Mouse (Mus musculus) embryonic facial prominence, embryonic 10.5 days (tissue): ENCODE measurements around the gene Sbsn. TPM values are rescaled to one million over a fixed set of nuclear protein-coding genes. Genes with fewer than 3 reads are reported as not detected.

Source experiments
- DNase-seq: peaks from one replicate; pipeline ENCODE4 v3.0.0-alpha.2; 2017; ENCODE audit warnings: low spot score
- H3K27ac ChIP-seq: fragments of 300-500 bp; sonication (generic); replicated peaks from 2 replicates; pipeline ENCODE4 v1.5.1; 2016; ENCODE audit warnings: mild to moderate bottlenecking
- H3K27me3 ChIP-seq: fragments of 300-500 bp; sonication (generic); replicated peaks from 2 replicates; pipeline ENCODE4 v1.6.1; 2016; ENCODE audit warnings: low read depth, mild to moderate bottlenecking; ENCODE audit not compliant: poor library complexity, severe bottlenecking
- H3K36me3 ChIP-seq: fragments of 300-500 bp; sonication (generic); replicated peaks from 2 replicates; pipeline ENCODE4 v1.6.1; 2016; ENCODE audit warnings: mild to moderate bottlenecking, moderate library complexity
- H3K4me1 ChIP-seq: fragments of 300-500 bp; sonication (generic); 2 replicates; pipeline ENCODE4 v1.6.1; 2016
- H3K4me3 ChIP-seq: fragments of 300-500 bp; sonication (generic); 2 replicates; pipeline ENCODE4 v1.5.1; 2016; ENCODE audit warnings: mild to moderate bottlenecking, moderate library complexity
- H3K9me3 ChIP-seq: fragments of 300-500 bp; sonication (generic); 2 replicates; pipeline ENCODE4 v1.6.1; 2016; ENCODE audit warnings: mild to moderate bottlenecking
- WGBS: fragments of 180-500 bp; shearing (Covaris S2); methylation state at CpG from one replicate; pipeline ENCODE4 v1.1.7; 2016; 5-methylcytosine and 5-hydroxymethylcytosine counted together
- polyA plus RNA-seq: library from polyadenylated mRNA; unstranded; fragments of >200 nt; fragmentation: Nextera tagmentation; extraction: Ambion mirVana; gene quantifications from 2 replicates; pipeline ENCODE4 v1.2.1, GENCODE M21; 2016

Gene Sbsn
- polyA plus RNA-seq, 1 experiment from 2014 or later: 1.0 TPM

GRCm38 (mm10) chr7:30790141-30790540, 38.9 kb downstream of the Sbsn start:
- peaks cover 21% of the 10 kb centered on the region for H3K27me3 ChIP-seq
- peaks cover 6% of the 10 kb centered on the region; the same call in 1 of the 2 replicates for H3K4me1 ChIP-seq
- DNase-seq: no peak
- H3K36me3 ChIP-seq: no peaks in the 10 kb centered on the region
- no peak overlapping the region for H3K4me3 ChIP-seq
- H3K9me3 ChIP-seq: no peaks in the 10 kb centered on the region
- H3K27ac ChIP-seq: no peak overlapping the region
- WGBS: 80% methylated on average over 10 of the region's 10 CpGs

GRCm38 (mm10) chr7:30791921-30792320, 40.6 kb downstream of the Sbsn start:
- H3K4me3 ChIP-seq: no peak overlapping the region
- H3K4me1 ChIP-seq: no peaks in the 10 kb centered on the region
- no peak overlapping the region for H3K27ac ChIP-seq
- H3K36me3 ChIP-seq: no peaks in the 10 kb centered on the region
- 28% methylated on average over 9 of the region's 9 CpGs for WGBS
- peaks cover 17% of the 10 kb centered on the region for H3K27me3 ChIP-seq
- peak; percentile 15 for DNase-seq
- H3K9me3 ChIP-seq: no peaks in the 10 kb centered on the region

GRCm38 (mm10) chr7:30794921-30795320, 43.6 kb downstream of the Sbsn start:
- no peak for DNase-seq
- Histone ChIP-seq H3K9me3 (peaks cover 1% of the 10 kb centered on the region; the same call in 1 of the 2 replicates), H3K4me1 (no peaks in the 10 kb centered on the region), H3K4me3 (no peak overlapping the region), H3K36me3 (no peaks in the 10 kb centered on the region), H3K27me3 (no peaks in the 10 kb centered on the region), H3K27ac (no peak overlapping the region)

- H3K27me3 ChIP-seq: no peaks in the 10 kb centered on the region
- no peak overlapping the region for H3K27ac ChIP-seq
- no peak for DNase-seq
- WGBS: 78% methylated on average over 1 of the region's 1 CpGs
- H3K4me1 ChIP-seq: no peaks in the 10 kb centered on the region
- peaks cover 8% of the 10 kb centered on the region; the same call in 1 of the 2 replicates for H3K9me3 ChIP-seq
- H3K36me3 ChIP-seq: no peaks in the 10 kb centered on the region
- H3K4me3 ChIP-seq: no peak overlapping the region
Measured at GRCm38 (mm10) chr7:30796790-30797189, 45.5 kb downstream of the Sbsn start.

- H3K27me3 ChIP-seq: no peaks in the 10 kb centered on the region
- no peak for DNase-seq
- no peak overlapping the region for H3K4me3 ChIP-seq
Measured at GRCm38 (mm10) chr7:30800653-30801052, 49.4 kb downstream of the Sbsn start.

GRCm38 (mm10) chr7:30803256-30803655, 52.0 kb downstream of the Sbsn start:
- Histone ChIP-seq H3K9me3 (peaks cover 13% of the 10 kb centered on the region; the same call in 1 of the 2 replicates), H3K36me3 (no peaks in the 10 kb centered on the region), H3K4me1 (no peaks in the 10 kb centered on the region), H3K27ac (no peak overlapping the region), H3K27me3 (no peaks in the 10 kb centered on the region), H3K4me3 (no peak overlapping the region)
- no peak for DNase-seq
- 89% methylated on average over 3 of the region's 3 CpGs for WGBS

More at GRCm38 (mm10) chr7:30800653-30801052, 49.4 kb downstream of the Sbsn start:
- H3K4me1 ChIP-seq: no peaks in the 10 kb centered on the region
- no peaks in the 10 kb centered on the region for H3K36me3 ChIP-seq
- H3K9me3 ChIP-seq: peaks cover 13% of the 10 kb centered on the region; the same call in 1 of the 2 replicates
- H3K27ac ChIP-seq: no peak overlapping the region

GRCm38 (mm10) chr7:30804026-30804715, 52.9 kb downstream of the Sbsn start:
- H3K27me3 ChIP-seq: no peaks in the 10 kb centered on the region
- no peak overlapping the region for H3K4me3 ChIP-seq
- no peak for DNase-seq
- WGBS: 85% methylated on average over 9 of the region's 9 CpGs
- no peaks in the 10 kb centered on the region for H3K4me1 ChIP-seq
- H3K36me3 ChIP-seq: no peaks in the 10 kb centered on the region
- H3K27ac ChIP-seq: no peak overlapping the region
- peaks cover 13% of the 10 kb centered on the region; the same call in 1 of the 2 replicates for H3K9me3 ChIP-seq

Other genes with a start within 250 kb of the Sbsn start
- gene Arhgap33, start 216.4 kb upstream of the Sbsn start, polyA plus RNA-seq: 24.8 and 25.2 TPM in 2 replicates
- 4.1 and 5.6 TPM in 2 replicates for gene Hspb6, start 199.3 kb upstream of the Sbsn start, polyA plus RNA-seq
- 17.7 TPM in 2 replicates for gene Proser3, start 199.2 kb upstream of the Sbsn start, polyA plus RNA-seq
- gene Lin37, start 191.6 kb upstream of the Sbsn start, polyA plus RNA-seq: 42.5 and 45.2 TPM in 2 replicates
- 91.5 and 94.9 TPM in 2 replicates for gene U2af1l4, start 188.2 kb upstream of the Sbsn start, polyA plus RNA-seq
- gene Gm49396, start 188.1 kb upstream of the Sbsn start, polyA plus RNA-seq: 14.2 and 15.3 TPM in 2 replicates
- 112 and 118 TPM in 2 replicates for gene Psenen, start 187.8 kb upstream of the Sbsn start, polyA plus RNA-seq
- gene Igflr1, start 186.0 kb upstream of the Sbsn start, polyA plus RNA-seq: 2.8 and 4.6 TPM in 2 replicates
- 8.9 and 10.2 TPM in 2 replicates for gene Kmt2b, start 162.7 kb upstream of the Sbsn start, polyA plus RNA-seq
- gene Zbtb32, start 152.6 kb upstream of the Sbsn start, polyA plus RNA-seq: 0.41 TPM in 1 of 2 replicates, not detected in the other
- gene Upk1a, start 138.6 kb upstream of the Sbsn start, polyA plus RNA-seq: 0.54 and 1.0 TPM in 2 replicates
- gene Cox6b1, start 125.3 kb upstream of the Sbsn start, polyA plus RNA-seq: 776 and 799 TPM in 2 replicates
- 0.47 and 0.87 TPM in 2 replicates for gene Etv2, start 115.6 kb upstream of the Sbsn start, polyA plus RNA-seq
- gene Rbm42, start 101.2 kb upstream of the Sbsn start, polyA plus RNA-seq: 134 and 139 TPM in 2 replicates
- gene Haus5, start 86.5 kb upstream of the Sbsn start, polyA plus RNA-seq: 79.6 and 80.3 TPM in 2 replicates
- gene Pmis2, start 79.9 kb upstream of the Sbsn start, polyA plus RNA-seq: not detected in 2 replicates
- not detected in 2 replicates for gene 2200002J24Rik, start 52.5 kb upstream of the Sbsn start, polyA plus RNA-seq
- 0.53 and 0.77 TPM in 2 replicates for gene Atp4a, start 39.3 kb upstream of the Sbsn start, polyA plus RNA-seq
- 147 and 151 TPM in 2 replicates for gene Tmem147, start 21.9 kb upstream of the Sbsn start, polyA plus RNA-seq
- 0.36 and 0.59 TPM in 2 replicates for gene Gapdhs, start 7.8 kb upstream of the Sbsn start, polyA plus RNA-seq
- not detected in 2 replicates for gene Dmkn, start 12.3 kb downstream of the Sbsn start, polyA plus RNA-seq
- not detected in 2 replicates for gene Krtdap, start 36.4 kb downstream of the Sbsn start, polyA plus RNA-seq
- gene Ffar2, start 72.3 kb downstream of the Sbsn start, polyA plus RNA-seq: not detected in 2 replicates
- not detected in 2 replicates for gene Ffar3, start 104.7 kb downstream of the Sbsn start, polyA plus RNA-seq
- gene Ffar1, start 110.1 kb downstream of the Sbsn start, polyA plus RNA-seq: 0.05 TPM in 1 of 2 replicates, not detected in the other
- 0.08 and 0.27 TPM in 2 replicates for gene Cd22, start 128.9 kb downstream of the Sbsn start, polyA plus RNA-seq
- 0.32 and 0.39 TPM in 2 replicates for gene Mag, start 163.4 kb downstream of the Sbsn start, polyA plus RNA-seq
- not detected in 2 replicates for gene Hamp2, start 173.2 kb downstream of the Sbsn start, polyA plus RNA-seq
- not detected in 2 replicates for gene Hamp, start 192.6 kb downstream of the Sbsn start, polyA plus RNA-seq
- gene Usf2, start 205.3 kb downstream of the Sbsn start, polyA plus RNA-seq: 25.1 and 29.6 TPM in 2 replicates
- 33.1 and 33.4 TPM in 2 replicates for gene Lsr, start 222.0 kb downstream of the Sbsn start, polyA plus RNA-seq
- gene Fam187b, start 222.3 kb downstream of the Sbsn start, polyA plus RNA-seq: 2.9 and 3.3 TPM in 2 replicates